Mouse (Mus musculus) testis, adult 2 months (tissue): ENCODE measurements around the gene Dcpp2.
A peak's percentile ranks its signal among the peaks of the same experiment; 100 is the strongest.

ENCODE experiments used
- CTCF ChIP-seq: fragments of 200-500 bp; IDR thresholded peaks from 2 replicates; pipeline ENCODE4 v1.5.1; 2012; ENCODE audit warnings: low read depth, mild to moderate bottlenecking, inconsistent platforms, low read length, moderate library complexity; ENCODE audit not compliant: control insufficient read depth, insufficient read depth, insufficient replicate concordance
- POLR2A ChIP-seq: fragments of 200-500 bp; IDR thresholded peaks from 2 replicates; pipeline ENCODE4 v1.6.1; 2012; ENCODE audit warnings: low read depth, mild to moderate bottlenecking, inconsistent platforms, low read length, moderate library complexity; ENCODE audit not compliant: control insufficient read depth

DNA sequence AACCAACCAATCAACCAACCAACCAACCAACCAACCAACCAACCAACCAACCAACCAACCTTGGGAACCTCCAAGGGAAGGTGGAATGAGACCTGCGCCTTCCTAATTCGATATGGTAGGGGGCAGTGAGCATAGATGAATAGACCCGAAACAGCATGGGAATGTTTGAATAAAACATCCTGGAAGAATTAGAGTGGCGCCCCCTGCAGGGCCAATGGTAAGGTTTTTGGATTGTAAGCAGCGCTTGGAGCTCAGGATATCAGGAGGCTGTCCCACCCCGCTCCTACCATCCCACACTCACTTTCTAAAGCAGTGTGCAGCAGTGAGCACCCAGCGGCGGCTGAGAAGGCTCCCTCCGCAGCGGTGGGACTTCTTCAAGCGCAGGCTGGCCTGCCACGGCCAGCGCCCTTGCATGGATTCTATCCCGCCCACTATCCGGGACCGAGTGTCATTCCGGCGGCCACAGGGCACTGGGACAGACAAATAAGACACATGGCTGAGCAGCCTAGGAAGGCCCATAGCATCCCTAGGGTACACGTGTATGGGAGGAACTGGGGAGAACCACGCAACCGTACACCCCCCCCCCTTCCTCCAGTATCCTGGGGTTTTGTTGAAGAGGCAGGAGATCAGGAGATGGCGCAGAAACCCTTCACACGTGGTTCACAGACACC is 37.4 kb upstream of the Dcpp2 start:
- TF ChIP-seq POLR2A (no peak), CTCF (peak; percentile 35; the same call in 1 of the 2 replicates)
